In the genomic region with DNA sequence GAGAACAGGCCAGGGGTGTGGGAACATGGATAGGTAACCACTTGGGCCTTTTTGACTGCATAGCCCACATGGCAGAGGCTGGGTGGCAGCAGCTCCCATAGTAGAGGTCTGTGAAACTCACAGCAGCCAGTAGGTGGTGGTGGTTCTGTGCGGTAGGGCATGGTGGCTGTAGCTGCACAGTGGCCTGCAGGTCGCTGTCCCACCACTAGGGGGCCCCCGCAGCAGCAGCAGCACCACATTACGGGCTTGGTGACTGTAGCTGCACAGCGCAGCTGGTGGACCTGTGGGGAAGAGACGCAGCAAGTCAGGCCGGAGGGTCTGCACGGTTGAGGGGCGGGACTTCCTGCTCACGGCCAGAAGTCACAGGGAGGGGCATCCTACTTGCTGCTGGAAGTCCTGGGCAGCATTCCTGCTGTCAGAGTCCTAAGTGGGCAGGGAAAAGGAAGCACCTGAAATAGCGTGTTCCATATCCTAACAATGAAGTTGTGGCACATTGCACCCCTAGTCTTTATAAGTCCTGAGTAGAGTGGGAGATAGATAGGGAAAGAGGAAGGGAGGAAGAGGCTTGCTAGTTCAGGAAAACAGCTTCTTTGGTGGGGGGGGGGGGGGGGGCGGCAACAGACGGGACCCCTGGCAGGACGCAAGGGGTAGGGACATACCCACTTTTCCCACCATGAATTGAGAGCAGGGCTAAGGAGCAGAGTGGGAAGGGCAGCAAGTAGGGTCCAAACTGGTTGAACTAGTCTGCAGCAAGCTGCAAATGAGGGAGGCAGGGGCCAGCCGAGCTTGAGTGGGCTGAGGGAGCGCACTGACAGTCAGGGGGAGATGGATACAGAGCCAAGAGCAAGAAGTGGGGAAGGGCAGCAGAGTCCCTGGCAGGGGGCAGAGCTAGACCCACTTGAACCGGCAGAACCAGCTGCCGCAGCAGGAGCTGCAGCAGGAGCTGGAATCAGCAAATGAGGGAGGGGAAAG, we compare ENCODE assay signal across 8 mouse cellular contexts.
DNase-seq lines count a peak whose midpoint lies in the region; ATAC-seq and TF ChIP-seq lines count a peak whose summit lies in the region.

No protein-coding gene starts in this region.

- TF ChIP-seq CTCF in gastrocnemius, adult 2 months (IDR thresholded peaks at IDR 0.05), result peak; percentile 99; the same call in 1 of the 2 replicates
- peak; percentile 99 for TF ChIP-seq CTCF in hindbrain, postnatal 0 days (IDR thresholded peaks at IDR 0.05; ENCODE audit: low read depth)
- TF ChIP-seq CTCF in left cerebral cortex, adult 2 months (IDR thresholded peaks at IDR 0.05), result peak; percentile 96

- no peak overlapping the region for H3K9ac ChIP-seq in hindbrain, postnatal 0 days (replicated peaks; ENCODE audit: low read length)

- H3K4me2 ChIP-seq in hindbrain, postnatal 0 days (ENCODE audit: low read depth, low read length), result peak overlapping the region; percentile 56

- no peaks in the 10 kb centered on the region for H3K36me3 ChIP-seq in hindbrain, postnatal 0 days (ENCODE audit: insufficient read depth, low read length)
- H3K36me3 ChIP-seq in megakaryocyte, embryonic 14.5 days (replicated peaks; ENCODE audit: low read length), result no peaks in the 10 kb centered on the region

- peak overlapping the region; percentile 64 for H3K4me3 ChIP-seq in gastrocnemius, adult 2 months
- H3K4me3 ChIP-seq in hindbrain, postnatal 0 days (ENCODE audit: low read length), result peak overlapping the region; percentile 31
- peak overlapping the region; percentile 28 for H3K4me3 ChIP-seq in left cerebral cortex, adult 2 months
- peak overlapping the region; percentile 90 for H3K4me3 ChIP-seq in megakaryocyte, embryonic 14.5 days (replicated peaks)

- DNase-seq in ZHBTc4 (ENCODE audit: low read depth, low spot score), result peak; percentile 90
- DNase-seq in gastrocnemius, adult 2 months, result peak; percentile 91
- peak; percentile 89 for DNase-seq in hindbrain, postnatal 0 days (ENCODE audit: low spot score)
- DNase-seq in left cerebral cortex, adult 2 months (ENCODE audit: extremely low spot score in 1 of 2, low spot score in 2 of 2), result peak; percentile 87 to 88
- DNase-seq in right cerebral cortex, postnatal 10 days (ENCODE audit: low spot score in 2 of 2), result peak; percentile 89
- DNase-seq in urinary bladder, postnatal 25 days (ENCODE audit: low spot score), result peak; percentile 81

- no peak overlapping the region for H3K27ac ChIP-seq in gastrocnemius, adult 2 months
- no peak overlapping the region for H3K27ac ChIP-seq in hindbrain, postnatal 0 days
- H3K27ac ChIP-seq in left cerebral cortex, adult 2 months, result no peak overlapping the region

- H3K9me3 ChIP-seq in hindbrain, postnatal 0 days (ENCODE audit: low read length), result no peaks in the 10 kb centered on the region
- H3K9me3 ChIP-seq in megakaryocyte, embryonic 14.5 days, result no peaks in the 10 kb centered on the region

- peak; percentile 99 for ATAC-seq in common myeloid progenitor, adult 5-6 weeks (replicated peaks; ENCODE audit: low read depth, poor library complexity, severe bottlenecking)
- ATAC-seq in hindbrain, postnatal 0 days, result peak; percentile 99

- H3K4me1 ChIP-seq in hindbrain, postnatal 0 days (ENCODE audit: insufficient read depth, low read length), result no peaks in the 10 kb centered on the region
- peaks cover 23% of the 10 kb centered on the region for H3K4me1 ChIP-seq in megakaryocyte, embryonic 14.5 days

- H3K27me3 ChIP-seq in hindbrain, postnatal 0 days (ENCODE audit: insufficient read depth, low read length), result no peaks in the 10 kb centered on the region
- H3K27me3 ChIP-seq in megakaryocyte, embryonic 14.5 days (replicated peaks), result peaks cover 10% of the 10 kb centered on the region

- 25% methylated on average over 18 of the region's 18 CpGs for WGBS in hindbrain, postnatal 0 days

- intact Hi-C loops in gastrocnemius, adult 2 months (cut with DNase I), result loop anchor here (2.0 to 5.0 kb wide), 2 partner anchors 147 to 311 kb away; no protein-coding TSS in a partner anchor
- intact Hi-C loops in left cerebral cortex, adult 2 months (cut with DNase I), result loop anchor here (2.0 kb wide), 1 partner anchor 145 kb away; no protein-coding TSS in a partner anchor

Comparison
In these comparisons a context has a peak if more than half of its experiments do, and no peak if none do; other contexts are left out.
1. H3K4me3 ChIP-seq: peak in every context shown above with its lines; median percentile 90 in megakaryocyte, embryonic 14.5 days; 64 in gastrocnemius, adult 2 months; 31 in hindbrain, postnatal 0 days; 28 in left cerebral cortex, adult 2 months.